Mouse (Mus musculus) ovary, postnatal 10 days (tissue): Measurements from ENCODE around the gene Ccdc130.
A peak's percentile ranks its signal among the peaks of the same experiment; 100 is the strongest.

ENCODE experiments used
- DNase-seq: peaks from one replicate; pipeline ENCODE4 v3.0.0; 2022; ENCODE audit warnings: low spot score

Gene Ccdc130

DNA sequence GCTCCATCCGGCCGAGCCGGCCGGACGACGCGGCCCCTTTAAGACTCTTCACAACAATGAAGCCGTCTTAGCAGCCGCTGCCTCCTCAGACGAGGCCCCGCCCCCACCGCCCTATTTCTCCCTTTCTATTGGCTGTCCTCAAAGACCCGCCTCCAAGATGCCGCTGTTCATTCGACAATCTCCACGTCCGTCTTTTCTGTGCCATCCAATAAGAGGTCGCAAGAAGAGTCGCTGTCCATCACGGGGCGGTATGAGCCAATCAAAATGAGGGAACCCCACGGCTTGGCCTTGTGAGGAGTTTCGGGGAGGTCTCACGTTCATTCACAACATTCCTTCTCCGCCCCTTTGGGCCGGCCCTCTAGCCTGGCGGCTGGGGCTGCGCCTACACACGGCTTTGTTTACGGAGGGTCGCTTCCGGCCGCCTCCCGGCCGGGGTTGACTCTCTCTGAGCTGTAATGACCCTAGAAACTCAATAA is 33.1 kb downstream of the Ccdc130 start, which contains the start of gene Zswim4:
TSS of gene Zswim4 (minus strand) at position 58 of the 476 bp plus-strand sequence.
- DNase-seq: peak; percentile 97

DNA sequence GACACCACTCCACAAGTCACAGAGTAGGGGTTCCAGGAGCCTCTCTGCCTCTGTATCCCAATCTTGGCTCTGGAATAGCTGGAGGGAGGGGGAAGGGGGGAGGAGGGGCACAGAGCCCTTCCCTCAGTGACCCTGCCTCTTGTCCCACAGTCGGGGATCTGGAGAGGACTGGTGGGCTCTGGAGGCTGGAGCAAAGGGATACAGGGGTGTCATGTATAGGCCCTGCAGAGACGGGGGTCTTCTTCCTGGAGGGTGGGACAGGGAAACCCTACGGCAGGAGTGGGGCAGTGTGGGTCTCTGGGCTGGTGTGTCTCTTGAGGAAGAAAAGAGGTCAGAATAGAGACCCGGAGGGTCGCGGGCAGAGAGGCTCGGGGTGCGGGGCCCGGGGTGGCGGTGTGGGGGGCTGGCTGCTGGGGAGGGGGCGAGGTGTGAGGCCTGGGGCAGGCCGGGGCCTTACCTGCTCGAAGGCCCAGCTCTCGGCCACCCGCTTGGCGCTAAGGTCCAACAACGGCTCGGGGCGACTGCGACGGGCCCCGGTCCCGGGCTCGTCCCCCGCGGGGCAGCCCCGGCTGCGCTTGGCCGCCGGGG is 33.7 kb downstream of the Ccdc130 start:
- DNase-seq: no peak

DNA sequence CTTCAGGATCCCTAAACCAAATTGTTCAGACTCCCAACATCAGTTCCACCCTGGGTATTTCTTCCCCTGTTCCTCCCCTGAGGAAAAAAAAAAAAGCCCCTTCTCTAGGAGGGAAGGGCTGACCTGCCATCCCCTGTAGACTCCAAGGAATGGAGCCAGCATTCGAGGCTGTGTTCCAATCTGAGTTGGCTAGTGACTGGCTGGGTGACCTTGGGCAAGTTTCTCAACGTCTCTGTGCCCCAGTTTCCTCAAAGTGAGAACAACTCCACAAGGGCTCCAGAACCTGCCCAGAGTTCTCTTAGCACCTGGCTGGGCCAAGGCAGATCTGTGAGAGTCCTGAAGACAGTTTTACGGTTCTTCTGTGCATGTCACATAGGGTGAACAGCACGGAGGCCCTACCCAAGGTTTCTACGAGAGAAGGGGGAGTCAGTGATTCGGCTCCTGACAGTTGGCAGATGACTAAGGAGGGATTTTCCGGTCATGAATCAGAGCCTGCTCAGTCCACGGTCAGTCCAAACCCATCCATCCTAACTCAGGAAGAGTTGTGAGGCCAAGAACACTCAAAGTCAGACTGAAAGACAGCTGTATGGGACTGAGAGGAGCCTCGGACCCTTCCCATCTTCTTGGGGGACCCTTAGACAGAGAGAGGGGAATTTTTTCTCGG is 34.3 kb downstream of the Ccdc130 start:
- DNase-seq: no peak

DNA sequence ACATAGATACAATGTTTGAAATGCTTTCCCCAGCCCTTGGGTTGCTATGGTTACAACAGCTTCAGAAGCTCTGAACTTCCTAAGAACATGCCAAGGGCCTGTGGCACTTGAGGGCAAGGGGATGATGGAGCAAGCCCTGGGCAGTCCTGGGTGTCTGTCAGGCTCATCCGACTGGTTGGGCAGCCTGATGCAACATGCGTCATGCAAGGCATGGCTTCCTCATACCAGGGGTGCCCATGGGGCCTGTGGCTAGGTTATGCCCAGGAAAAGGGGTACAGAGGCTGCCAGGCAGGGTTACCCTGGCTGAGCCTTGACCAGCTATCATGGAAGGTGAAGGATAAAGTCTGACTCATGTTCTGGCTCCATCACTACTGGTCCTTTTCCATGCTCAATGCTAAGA is 37.1 kb downstream of the Ccdc130 start:
- DNase-seq: no peak

DNA sequence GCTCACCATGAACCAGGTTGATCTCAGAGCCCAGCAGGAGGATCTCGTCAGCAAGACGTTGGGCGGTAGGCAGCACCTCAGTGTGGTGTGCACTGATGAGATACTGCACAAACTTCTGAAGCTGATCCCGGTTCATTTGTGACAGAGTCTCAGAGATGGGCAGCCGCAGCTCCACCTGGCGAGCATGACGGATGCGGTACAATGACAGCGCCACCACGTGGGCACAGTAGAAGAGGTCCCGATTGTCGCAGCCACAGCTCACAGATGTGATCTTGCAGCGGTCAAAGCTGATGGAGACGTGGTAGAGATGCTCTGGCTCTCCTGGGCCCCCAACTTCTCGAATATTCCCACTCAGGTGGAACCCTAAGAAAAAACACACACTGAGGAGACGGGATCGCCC is 39.4 kb downstream of the Ccdc130 start:
- DNase-seq: no peak

DNA sequence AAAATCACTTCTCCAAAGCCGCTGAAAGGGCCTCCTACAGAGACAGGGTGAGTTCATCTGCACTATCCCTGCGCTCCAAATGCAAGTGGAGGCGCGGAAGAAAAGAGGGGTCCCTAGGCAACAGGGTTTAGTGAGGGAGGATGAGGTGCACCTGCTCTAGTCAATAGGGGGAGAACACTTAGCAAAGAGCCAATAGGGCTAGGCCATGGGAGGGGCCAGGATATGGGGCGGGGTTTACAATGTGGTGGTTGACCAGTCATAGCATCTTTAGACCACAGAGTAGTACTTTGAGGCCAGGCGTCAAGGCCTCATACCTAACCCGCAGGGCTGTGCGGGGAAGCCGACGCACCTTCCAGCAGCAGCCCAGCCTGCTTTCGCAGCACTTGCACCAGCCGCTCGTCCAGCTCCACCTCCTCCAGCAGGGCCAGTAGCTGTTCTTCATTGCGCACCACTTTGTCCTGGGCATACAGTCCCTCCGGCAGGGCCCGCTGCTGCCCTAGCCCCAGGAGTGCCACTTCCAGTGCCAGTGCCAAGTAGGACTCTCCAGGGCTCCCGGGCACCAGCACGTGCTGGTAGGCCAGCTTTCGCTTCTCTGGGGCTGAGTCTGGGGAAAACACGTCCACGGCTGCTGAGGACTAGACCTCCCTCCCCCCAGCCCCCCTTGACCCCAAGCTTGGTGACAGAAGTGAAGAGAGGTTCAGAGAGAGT is 46.7 kb downstream of the Ccdc130 start:
- DNase-seq: no peak

DNA sequence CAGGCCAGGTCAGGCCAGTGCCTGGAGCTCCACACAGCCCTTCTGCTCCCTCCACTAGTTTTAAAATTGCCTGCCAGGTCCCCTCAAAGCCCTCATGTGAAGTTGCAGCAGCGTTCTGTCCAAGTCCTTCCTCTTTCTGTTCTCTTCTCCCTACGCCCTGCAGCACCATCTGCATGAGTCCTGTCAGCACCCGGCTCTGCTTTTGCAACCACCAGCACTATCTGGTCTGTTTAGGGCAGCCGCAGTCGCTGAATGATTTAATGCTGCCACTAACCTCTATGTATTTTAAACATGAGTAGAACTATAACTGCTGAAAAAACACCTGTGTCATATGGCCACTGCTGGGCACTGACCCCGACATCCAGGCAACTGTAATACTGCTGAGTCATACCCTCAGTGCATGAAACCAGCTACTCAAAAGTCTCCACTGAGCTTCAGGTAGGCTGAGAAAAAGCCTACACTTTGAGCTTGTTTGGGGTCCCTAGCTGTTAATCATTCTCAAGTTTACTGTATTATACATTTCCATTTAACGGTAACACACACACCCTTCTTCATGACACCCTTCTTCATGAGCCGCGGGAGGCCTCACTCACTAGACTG is 47.5 kb downstream of the Ccdc130 start:
- no peak for DNase-seq

DNA sequence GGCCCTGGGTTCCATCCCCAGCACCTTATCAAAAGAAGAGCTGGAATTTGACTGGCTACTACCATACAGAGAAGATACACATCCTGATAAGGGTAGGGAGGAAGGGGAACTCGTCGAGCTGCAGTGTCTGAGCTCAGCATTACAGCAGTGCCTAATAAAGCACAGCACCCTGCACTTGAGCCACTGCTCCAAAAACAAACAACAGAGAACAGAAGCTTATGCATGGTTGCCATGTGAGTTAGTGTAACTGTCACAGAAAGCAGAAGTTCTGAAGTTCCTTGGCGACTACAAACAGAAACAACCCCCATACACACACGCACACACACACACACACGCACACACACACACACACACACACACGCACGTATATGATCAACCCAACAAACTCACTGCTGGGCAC is 50.1 kb downstream of the Ccdc130 start:
- DNase-seq: no peak

DNA sequence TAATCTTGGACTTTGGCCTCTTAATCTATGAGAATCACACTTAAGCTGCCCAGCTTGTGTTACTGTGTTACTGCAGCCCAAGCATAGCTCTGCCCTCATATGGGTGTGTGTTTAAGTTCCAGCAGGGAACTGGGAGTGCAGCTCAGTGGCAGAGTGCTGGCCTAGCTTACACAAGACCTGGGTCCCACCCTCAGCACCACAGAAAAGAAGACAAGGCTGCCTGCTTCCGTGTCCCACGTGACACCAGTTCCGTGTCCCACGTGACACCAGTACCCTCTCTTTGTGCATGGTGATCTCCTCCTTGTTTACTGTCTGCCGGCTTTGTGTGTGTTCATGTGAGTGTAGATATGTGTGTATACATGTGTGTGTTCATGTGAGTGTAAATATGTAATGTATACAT is 52.0 kb downstream of the Ccdc130 start:
- no peak for DNase-seq

DNA sequence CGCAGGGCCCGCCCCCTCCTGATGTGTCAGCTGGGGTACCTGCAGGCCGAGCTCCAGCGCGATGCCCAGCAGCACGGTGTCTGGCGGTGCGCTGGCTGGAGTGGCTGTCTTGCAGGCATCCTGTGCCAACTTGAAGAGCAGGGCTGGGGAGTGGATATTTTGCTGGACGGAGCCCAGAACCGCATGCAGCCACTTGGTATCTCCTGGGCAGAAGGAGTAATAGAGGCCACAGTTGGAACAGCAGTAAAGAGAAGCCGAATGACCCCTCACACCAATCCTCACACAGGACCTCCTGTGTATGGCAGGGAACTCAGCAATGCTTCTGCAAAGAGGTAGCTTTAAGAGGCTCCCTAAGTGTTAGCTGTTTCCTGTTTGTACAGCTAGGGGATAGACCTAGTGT is 53.0 kb downstream of the Ccdc130 start:
- no peak for DNase-seq

DNA sequence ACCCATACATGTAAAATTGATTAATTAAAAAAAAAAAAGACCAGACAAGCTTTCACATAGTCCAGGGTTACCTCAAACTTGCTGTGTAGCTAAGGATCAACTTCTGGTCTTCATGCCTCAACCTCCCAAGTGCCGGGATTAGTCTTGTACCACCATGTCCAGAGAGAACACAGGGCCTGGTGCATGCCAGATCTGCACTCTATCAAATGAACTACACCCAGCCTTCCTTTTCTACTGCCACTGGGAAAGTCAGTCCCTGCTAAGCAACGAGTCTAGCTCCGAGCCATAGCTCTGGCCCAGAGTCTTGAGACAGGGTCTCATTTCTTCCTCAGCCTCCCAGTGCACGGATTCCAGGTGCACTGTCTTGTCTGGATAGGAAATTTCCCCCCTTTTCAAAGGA is 56.9 kb downstream of the Ccdc130 start:
- no peak for DNase-seq

DNA sequence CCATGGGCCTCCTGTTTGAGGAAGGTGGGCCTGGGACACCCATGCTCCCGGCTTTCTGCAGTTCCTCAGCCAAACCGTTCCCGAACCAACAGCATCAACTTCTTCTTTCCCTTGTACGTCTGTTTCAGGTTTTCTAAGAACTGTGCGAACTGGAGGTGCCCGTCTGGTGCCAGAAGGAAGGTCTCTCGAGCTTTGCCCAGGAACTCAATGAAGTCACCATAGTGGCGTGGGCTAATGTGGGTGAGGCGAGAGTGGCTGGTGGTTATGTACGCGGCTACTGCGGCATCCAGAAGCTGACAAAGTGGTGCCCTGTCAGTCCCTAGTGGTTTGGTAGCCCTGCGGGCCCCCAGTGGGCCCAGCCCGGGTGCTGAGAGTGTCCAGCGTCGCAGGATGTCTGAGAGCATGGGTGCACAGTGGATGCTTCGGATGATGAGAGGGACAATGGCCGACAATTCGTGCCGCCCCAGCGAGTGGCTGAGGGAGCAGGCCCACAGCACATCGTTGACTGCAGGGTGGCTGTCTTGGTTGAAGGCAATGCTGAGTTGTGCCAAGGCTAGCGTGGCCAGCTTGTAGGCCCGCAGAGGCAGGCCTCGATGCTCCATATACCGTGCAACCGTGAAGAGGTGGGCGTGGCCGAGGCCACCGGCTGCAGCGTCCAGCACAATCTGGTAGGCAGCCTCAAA is 58.2 kb downstream of the Ccdc130 start:
- DNase-seq: no peak

DNA sequence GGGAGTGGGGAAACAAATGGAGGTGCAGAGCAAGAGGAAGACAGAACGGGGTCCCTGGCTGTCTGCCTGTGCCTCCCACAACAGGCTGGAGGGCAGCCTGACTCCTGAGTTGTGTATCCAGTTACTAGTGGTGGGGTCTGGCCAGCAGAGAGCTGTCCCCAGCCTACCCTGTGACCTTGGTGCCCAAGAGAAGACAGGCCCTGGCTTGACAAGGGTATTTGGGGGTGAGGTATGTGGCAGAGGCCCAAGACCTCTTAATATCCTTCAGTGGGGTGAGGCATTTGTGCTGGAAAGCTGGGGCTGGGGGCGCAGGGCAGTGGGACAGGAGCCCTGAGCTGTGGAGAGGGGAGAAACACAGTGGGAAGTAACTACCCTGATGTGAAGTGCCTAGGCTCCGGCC is 59.0 kb downstream of the Ccdc130 start:
- DNase-seq: no peak

DNA sequence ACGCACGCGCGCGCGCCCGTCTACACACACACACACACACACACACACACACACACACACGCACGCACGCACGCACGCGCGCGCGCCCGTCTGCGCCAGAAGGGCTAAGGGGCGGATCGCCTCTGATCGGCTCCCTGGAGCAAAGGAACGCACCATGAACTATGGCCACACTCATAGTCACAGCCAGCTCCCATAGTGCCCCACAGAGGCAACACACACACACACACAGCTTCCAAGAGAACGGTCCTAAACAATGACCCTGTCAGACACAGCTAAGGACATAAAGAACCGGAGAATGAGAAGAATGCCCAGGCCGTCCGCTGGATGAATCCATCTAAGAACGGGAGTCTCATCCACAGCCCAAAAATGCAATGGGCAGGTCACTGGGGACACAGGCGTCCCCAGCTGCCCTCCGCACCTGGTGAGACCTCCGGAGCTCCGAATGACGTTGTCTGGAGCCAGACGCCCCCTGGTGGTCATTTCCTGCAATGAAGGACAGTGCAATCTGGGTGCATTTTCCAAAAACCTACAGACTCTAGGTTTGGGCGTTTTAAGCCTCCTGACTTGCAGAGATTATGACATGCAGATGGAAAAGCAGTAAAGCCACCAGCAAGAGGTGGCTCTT is 59.9 kb downstream of the Ccdc130 start:
- peak; percentile 75 for DNase-seq

DNA sequence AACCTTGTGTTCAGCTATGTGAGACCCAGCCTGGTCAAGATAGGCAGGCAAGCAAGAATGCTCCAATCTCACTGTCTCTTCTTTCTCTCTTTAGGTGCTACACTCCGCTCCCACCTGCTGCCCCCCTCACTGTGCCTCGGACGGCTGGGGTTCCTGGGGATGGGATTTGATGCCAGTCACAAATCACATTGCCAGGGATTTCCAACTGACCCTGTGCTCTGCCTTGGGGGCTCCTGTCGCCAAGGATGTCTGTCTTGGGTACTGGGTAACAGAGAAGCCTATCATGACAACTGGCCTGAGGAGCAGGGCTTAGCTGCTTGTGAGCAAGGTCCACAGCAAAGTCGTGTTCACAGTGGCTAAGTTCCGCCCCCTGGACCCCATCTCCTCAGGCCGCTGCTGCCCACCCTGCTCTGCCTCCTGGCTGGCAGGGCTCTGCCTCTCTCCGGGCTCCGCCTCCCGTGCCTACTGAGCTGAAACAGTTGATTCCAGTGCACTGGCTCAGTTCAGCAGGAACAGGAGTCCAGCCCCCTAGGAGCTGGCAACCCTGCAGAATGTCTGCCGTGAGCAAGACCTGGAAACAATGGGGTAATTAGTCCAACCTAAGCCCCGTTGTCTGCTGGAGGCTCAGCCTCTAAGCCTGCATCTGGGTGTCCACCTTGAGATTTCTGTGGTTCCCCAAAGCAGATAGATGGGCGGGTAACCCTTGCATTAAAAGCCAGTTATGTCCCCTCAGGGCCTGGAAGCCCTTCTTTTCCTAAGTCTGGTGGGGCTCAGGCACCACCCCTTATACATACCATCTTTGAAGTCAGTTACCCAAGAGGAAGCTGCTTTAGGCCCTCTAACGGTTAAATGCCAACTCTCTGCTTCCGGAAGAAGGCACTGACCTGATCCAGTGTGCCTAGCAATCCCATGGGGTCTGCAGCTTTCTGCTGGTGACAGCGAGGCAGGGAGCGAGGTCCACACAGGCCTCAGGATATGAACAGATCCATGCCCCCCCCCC is 61.5 kb downstream of the Ccdc130 start:
- no peak for DNase-seq

DNA sequence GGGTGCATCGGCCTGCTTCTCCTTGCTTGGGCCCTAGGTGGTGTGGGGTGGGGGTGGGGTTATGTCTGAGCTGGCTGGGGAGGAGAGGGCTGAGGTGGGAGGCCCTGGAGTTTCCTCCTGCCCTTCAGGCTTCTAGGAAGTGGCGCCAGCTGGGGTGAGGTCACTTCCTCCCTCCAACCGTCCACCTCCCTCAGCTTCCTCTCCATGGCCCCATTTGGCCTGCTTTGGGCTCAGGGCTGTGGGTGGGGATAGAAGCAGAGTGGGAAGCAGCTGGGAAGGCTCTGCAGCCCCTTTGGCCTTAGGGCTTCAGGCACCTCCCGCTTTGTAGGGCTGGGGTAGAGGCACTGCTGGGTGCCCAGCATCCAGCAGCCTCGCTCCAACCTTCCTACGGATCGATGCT is 62.4 kb downstream of the Ccdc130 start:
- no peak for DNase-seq
